Mouse (Mus musculus): ENCODE data around the gene Trpc2.

DNA sequence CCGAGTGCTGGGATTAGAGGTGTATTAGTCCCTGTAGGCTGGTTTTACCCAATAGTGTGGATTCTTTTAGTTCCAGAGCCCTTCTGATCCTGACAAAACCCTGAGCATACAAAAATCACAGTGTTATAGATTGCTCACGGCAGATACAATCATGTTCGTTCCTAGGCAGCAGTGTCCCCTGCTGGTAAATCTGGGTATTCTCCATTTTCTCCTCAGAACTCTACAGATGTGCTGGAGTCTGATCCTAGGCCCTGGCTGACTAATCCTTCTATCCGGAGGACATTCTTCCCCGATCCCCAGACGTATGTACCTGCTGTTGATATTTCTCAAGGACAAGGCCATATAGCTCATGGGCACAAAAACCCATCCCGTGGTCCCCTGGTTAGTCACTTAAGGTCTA, 4.4 kb upstream of the Trpc2 start:
- TF ChIP-seq CTCF (IDR thresholded peaks at IDR 0.05; ENCODE audit: low read depth, low read length) = peak; percentile 29; the same call in 1 of the 2 replicates
- no peak for TF ChIP-seq POLR2AphosphoS5 (IDR thresholded peaks at IDR 0.05; ENCODE audit: insufficient replicate concordance, low read depth, low read length)
- TF ChIP-seq TAL1 (conservative IDR thresholded peaks at IDR 0.05; ENCODE audit: low read depth, low read length) = no peak
- no peak for TF ChIP-seq GATA1 (IDR thresholded peaks at IDR 0.05; ENCODE audit: borderline replicate concordance, low read length)

Data from G1E (cell line).